Mouse (Mus musculus) embryonic facial prominence, embryonic 14.5 days (tissue): Measurements from ENCODE around the gene Defb47. TPM values are rescaled to one million over a fixed set of nuclear protein-coding genes. Genes with fewer than 3 reads are reported as not detected.

ENCODE experiments used
- ATAC-seq: fragments of 200-750 bp; cut with Nextera tagmentation; 2 replicates; pipeline ENCODE4 v1.8.0; 2017; ENCODE audit warnings: low read depth, moderate number of reproducible peaks, moderate TSS enrichment
- DNase-seq: peaks from one replicate; pipeline ENCODE4 v3.0.0-alpha.2; 2015; ENCODE audit warnings: low spot score
- H3K27ac ChIP-seq: fragments of 300-500 bp; sonication (generic); replicated peaks from 2 replicates; pipeline ENCODE4 v1.5.1; 2014; ENCODE audit warnings: low read depth, mild to moderate bottlenecking, low read length, moderate library complexity
- H3K27me3 ChIP-seq: fragments of 300-500 bp; sonication (generic); replicated peaks from 2 replicates; pipeline ENCODE4 v1.6.1; 2014; ENCODE audit warnings: low read length; ENCODE audit not compliant: control insufficient read depth, insufficient read depth
- H3K36me3 ChIP-seq: fragments of 300-500 bp; sonication (generic); 2 replicates; pipeline ENCODE4 v1.6.1; 2014; ENCODE audit warnings: low read length, mixed read lengths; ENCODE audit not compliant: control insufficient read depth, insufficient read depth
- H3K4me1 ChIP-seq: fragments of 300-500 bp; sonication (generic); 2 replicates; pipeline ENCODE4 v1.6.1; 2014; ENCODE audit warnings: antibody characterized with exemption, low read length; ENCODE audit not compliant: control insufficient read depth, insufficient read depth
- H3K4me2 ChIP-seq: fragments of 300-500 bp; sonication (generic); 2 replicates; pipeline ENCODE4 v1.6.1; 2014; ENCODE audit warnings: low read depth, mild to moderate bottlenecking, low read length, moderate library complexity, mixed read lengths
- H3K4me3 ChIP-seq: fragments of 300-500 bp; sonication (generic); 2 replicates; pipeline ENCODE4 v1.5.1; 2014; ENCODE audit warnings: low read depth, mild to moderate bottlenecking, low read length
- H3K9ac ChIP-seq: fragments of 300-500 bp; sonication (generic); 2 replicates; pipeline ENCODE4 v1.6.1; 2014; ENCODE audit warnings: low read depth, mild to moderate bottlenecking, low read length, moderate library complexity, mixed read lengths
- H3K9me3 ChIP-seq: fragments of 300-500 bp; sonication (generic); 2 replicates; pipeline ENCODE4 v1.6.1; 2016; ENCODE audit warnings: low read length; ENCODE audit not compliant: control insufficient read depth
- WGBS: fragments of 180-500 bp; shearing (Covaris S2); extraction: QIAGEN DNeasy Blood & Tissue Kit; methylation state at CpG from one replicate; pipeline ENCODE4 v1.1.7; 2014; 5-methylcytosine and 5-hydroxymethylcytosine counted together
- polyA plus RNA-seq: library from polyadenylated mRNA; unstranded; fragments of >200 nt; fragmentation: Nextera tagmentation; extraction: Ambion mirVana; gene quantifications from 2 replicates; pipeline ENCODE4 v1.2.1, GENCODE M21; 2014

Gene Defb47
- polyA plus RNA-seq, 1 experiment from 2014 or later: not detected

- 64% methylated on average over 7 of the region's 7 CpGs for WGBS
- H3K27me3 ChIP-seq: no peaks in the 10 kb centered on the region
- no peak overlapping the region for H3K4me2 ChIP-seq
- no peaks in the 10 kb centered on the region for H3K9me3 ChIP-seq
- no peaks in the 10 kb centered on the region for H3K36me3 ChIP-seq
- H3K9ac ChIP-seq: no peak overlapping the region
- no peak overlapping the region for H3K27ac ChIP-seq
- no peak overlapping the region for H3K4me3 ChIP-seq
- H3K4me1 ChIP-seq: 0 out of 2 replicates have a peak, but pooled peaks cover 2% of the 10 kb centered on the region
- DNase-seq: no peak
- ATAC-seq: no peak
Measured at GRCm38 (mm10) chr14:62991849-62992510, 5.9 kb upstream of the Defb47 start.

- no peak overlapping the region for H3K4me2 ChIP-seq
- H3K36me3 ChIP-seq: no peaks in the 10 kb centered on the region
- ATAC-seq (no peak), DNase-seq (no peak)
- H3K4me3 ChIP-seq: no peak overlapping the region
- H3K9ac ChIP-seq: no peak overlapping the region
- no peak overlapping the region for H3K27ac ChIP-seq
- no peaks in the 10 kb centered on the region for H3K4me1 ChIP-seq
- WGBS: 84% methylated on average over 4 of the region's 4 CpGs
- H3K27me3 ChIP-seq: no peaks in the 10 kb centered on the region
- H3K9me3 ChIP-seq: no peaks in the 10 kb centered on the region
Measured at GRCm38 (mm10) chr14:62998977-62999376, 1.1 kb downstream of the Defb47 start.

GRCm38 (mm10) chr14:63002588-63002987, 4.7 kb downstream of the Defb47 start:
- Histone ChIP-seq H3K4me1 (no peaks in the 10 kb centered on the region), H3K27ac (no peak overlapping the region), H3K9ac (no peak overlapping the region), H3K4me2 (no peak overlapping the region), H3K9me3 (no peaks in the 10 kb centered on the region), H3K4me3 (no peak overlapping the region), H3K27me3 (no peaks in the 10 kb centered on the region), H3K36me3 (no peaks in the 10 kb centered on the region)
- ATAC-seq: no peak
- peak; percentile 10 for DNase-seq
- 45% methylated on average over 2 of the region's 2 CpGs for WGBS

- H3K4me2 ChIP-seq: no peak within 1 kb of the TSS
- no peak within 1 kb of the TSS for H3K9ac ChIP-seq
- peaks cover 5% of the 10 kb centered on the region; the same call in 1 of the 2 replicates for H3K9me3 ChIP-seq
- no peak within 1 kb of the TSS for H3K4me3 ChIP-seq
- WGBS: 91% methylated on average over 5 of the region's 5 CpGs
- no peaks in the 10 kb centered on the region for H3K4me1 ChIP-seq
- H3K27ac ChIP-seq: no peak within 1 kb of the TSS
- ATAC-seq (no peak), DNase-seq (no peak)
- H3K27me3 ChIP-seq: no peaks in the 10 kb centered on the region
- H3K36me3 ChIP-seq: no peaks in the 10 kb centered on the region
Measured at GRCm38 (mm10) chr14:63011471-63011870, 13.6 kb downstream of the Defb47 start, which contains the start of gene Defb43. Gene Defb43, plus strand, starts transcription at chr14:63011771.

- no peak overlapping the region for H3K4me2 ChIP-seq
- no peak overlapping the region for H3K27ac ChIP-seq
- no peak for DNase-seq
- H3K36me3 ChIP-seq: no peaks in the 10 kb centered on the region
- H3K9ac ChIP-seq: no peak overlapping the region
- H3K9me3 ChIP-seq: peaks cover 5% of the 10 kb centered on the region; the same call in 1 of the 2 replicates
- 80% methylated on average over 4 of the region's 4 CpGs for WGBS
- H3K4me1 ChIP-seq: no peaks in the 10 kb centered on the region
- no peak overlapping the region for H3K4me3 ChIP-seq
- H3K27me3 ChIP-seq: no peaks in the 10 kb centered on the region
- no peak for ATAC-seq
Measured at GRCm38 (mm10) chr14:63013082-63013481, 15.2 kb downstream of the Defb47 start.

- 90% methylated on average over 4 of the region's 4 CpGs for WGBS
- no peak overlapping the region for H3K9ac ChIP-seq
- H3K27me3 ChIP-seq: no peaks in the 10 kb centered on the region
- no peak for ATAC-seq
- no peaks in the 10 kb centered on the region for H3K36me3 ChIP-seq
- H3K4me1 ChIP-seq: no peaks in the 10 kb centered on the region
- no peak overlapping the region for H3K4me2 ChIP-seq
- H3K9me3 ChIP-seq: peaks cover 5% of the 10 kb centered on the region; the same call in 1 of the 2 replicates
- no peak overlapping the region for H3K27ac ChIP-seq
- H3K4me3 ChIP-seq: no peak overlapping the region
- DNase-seq: no peak
Measured at GRCm38 (mm10) chr14:63014667-63015066, 16.8 kb downstream of the Defb47 start.

GRCm38 (mm10) chr14:63020524-63021156, 22.8 kb downstream of the Defb47 start:
- no peak for ATAC-seq
- no peak overlapping the region for H3K9ac ChIP-seq
- 55% methylated on average over 6 of the region's 6 CpGs for WGBS
- no peaks in the 10 kb centered on the region for H3K9me3 ChIP-seq
- no peak overlapping the region for H3K27ac ChIP-seq
- no peak for DNase-seq
- no peak overlapping the region for H3K4me2 ChIP-seq
- no peak overlapping the region for H3K4me3 ChIP-seq
- no peaks in the 10 kb centered on the region for H3K4me1 ChIP-seq
- no peaks in the 10 kb centered on the region for H3K36me3 ChIP-seq
- no peaks in the 10 kb centered on the region for H3K27me3 ChIP-seq

GRCm38 (mm10) chr14:63046691-63047090, 48.8 kb downstream of the Defb47 start, which contains the start of gene Defb42:
Gene Defb42, plus strand, starts transcription at chr14:63046991.
- 59% methylated on average over 3 of the region's 3 CpGs for WGBS
- no peak within 1 kb of the TSS for H3K9ac ChIP-seq
- no peaks in the 10 kb centered on the region for H3K4me1 ChIP-seq
- ATAC-seq (no peak), DNase-seq (no peak)
- H3K9me3 ChIP-seq: no peaks in the 10 kb centered on the region
- H3K4me2 ChIP-seq: no peak within 1 kb of the TSS
- no peak within 1 kb of the TSS for H3K27ac ChIP-seq
- no peaks in the 10 kb centered on the region for H3K36me3 ChIP-seq
- H3K4me3 ChIP-seq: no peak within 1 kb of the TSS
- H3K27me3 ChIP-seq: no peaks in the 10 kb centered on the region
